Mouse (Mus musculus): ENCODE data around the gene Rfx7. TPM values are rescaled to one million over a fixed set of nuclear protein-coding genes. Genes with fewer than 3 reads are reported as not detected.
"Not testable (repeated sequence)": the region's sequence is repeated elsewhere in the genome, so short reads cannot be mapped to it uniquely, and the experiment has no call there.

Gene Rfx7
- total RNA-seq, 2 experiments from 2014 or later: 15.3 to 16.5 TPM

DNA sequence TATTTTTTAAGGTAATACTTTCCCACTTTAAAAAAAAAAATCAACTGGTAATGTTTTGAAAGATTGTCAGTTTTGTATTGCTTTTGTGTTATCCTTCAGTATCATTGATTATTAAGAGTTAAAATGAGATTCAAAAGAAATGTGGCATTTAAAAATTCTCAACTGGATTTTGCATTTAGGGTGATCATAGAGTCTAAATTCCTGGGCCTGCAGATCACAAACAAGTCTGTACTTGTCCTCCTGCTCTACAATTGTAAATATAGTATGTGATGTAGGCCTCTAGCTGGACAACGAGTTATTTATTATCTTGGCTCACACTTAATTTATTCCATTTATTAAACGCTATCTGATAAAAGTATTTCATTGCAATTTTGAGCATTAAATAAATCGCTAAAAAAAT lies 3.4 kb downstream of the Rfx7 start:
- intact Hi-C loops (cut with DNase I): no loop called here
- DNase-seq: no peak

- DNase-seq: no peak
- intact Hi-C loops (cut with DNase I): no loop called here
Observed at GRCm38 (mm10) chr9:72537086-72537485, 5.0 kb downstream of the Rfx7 start.

DNA sequence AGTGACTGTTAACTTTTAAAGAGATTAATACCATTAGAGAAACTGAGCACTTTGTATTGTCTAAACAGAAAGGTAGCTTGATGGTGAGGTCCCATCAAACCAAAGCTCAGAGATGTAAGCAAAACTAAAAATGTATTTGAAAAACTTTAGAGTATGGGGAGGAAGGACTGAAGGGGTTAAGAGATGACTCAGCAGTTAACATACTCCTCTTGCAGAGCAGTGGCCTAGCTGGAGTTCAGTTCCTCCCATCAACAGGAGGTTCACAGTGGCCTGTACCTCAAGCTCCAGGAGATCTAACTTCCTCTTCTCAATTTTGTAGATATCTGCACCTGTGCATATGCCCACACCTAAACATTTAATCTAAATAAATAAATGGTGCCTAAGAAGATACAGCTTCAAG lies 11.6 kb downstream of the Rfx7 start:
- intact Hi-C loops (cut with DNase I): no loop called here
- no peak for DNase-seq

DNA sequence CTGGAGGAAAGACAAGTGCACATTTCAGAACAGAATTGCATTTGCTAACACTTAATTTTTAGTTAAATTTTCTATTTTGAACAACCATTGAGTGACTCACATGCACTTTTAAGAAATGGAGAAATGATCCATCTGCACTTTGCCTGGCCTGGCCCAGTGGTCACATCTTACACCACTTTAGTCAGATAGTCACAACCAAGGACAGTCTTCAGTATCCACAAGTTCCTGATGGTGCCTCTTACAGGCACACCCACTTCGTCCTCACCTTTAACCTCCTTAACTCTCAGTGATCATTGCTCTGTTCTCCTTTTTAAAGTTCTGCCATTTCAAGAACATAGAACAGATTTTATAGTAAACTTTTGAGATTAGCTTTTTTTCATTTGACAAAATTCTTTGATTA lies 26.7 kb downstream of the Rfx7 start:
- DNase-seq: no peak
- intact Hi-C loops (cut with DNase I): no loop called here

- intact Hi-C loops (cut with DNase I): no loop called here
- DNase-seq: no peak
Observed at GRCm38 (mm10) chr9:72560316-72560715, 28.3 kb downstream of the Rfx7 start.

DNA sequence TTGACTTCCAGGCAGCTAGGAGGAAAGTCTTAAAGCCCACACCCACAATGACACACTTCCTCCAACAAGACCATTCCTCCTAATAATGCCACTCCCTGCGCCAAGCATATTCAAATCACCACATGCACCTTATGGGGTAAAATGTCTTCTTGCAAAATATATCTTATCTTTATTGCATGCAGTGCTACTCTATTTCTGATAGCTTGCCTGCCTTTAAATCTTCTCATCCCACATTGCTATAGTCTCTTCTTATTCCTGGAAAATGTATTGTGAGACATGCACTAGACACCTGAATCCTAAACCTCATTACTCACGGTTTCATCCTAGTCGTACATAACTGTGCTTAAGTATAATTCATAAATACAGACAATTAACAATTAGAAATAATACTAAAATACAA lies 31.2 kb downstream of the Rfx7 start:
- intact Hi-C loops (cut with DNase I): no loop called here
- DNase-seq: no peak

DNA sequence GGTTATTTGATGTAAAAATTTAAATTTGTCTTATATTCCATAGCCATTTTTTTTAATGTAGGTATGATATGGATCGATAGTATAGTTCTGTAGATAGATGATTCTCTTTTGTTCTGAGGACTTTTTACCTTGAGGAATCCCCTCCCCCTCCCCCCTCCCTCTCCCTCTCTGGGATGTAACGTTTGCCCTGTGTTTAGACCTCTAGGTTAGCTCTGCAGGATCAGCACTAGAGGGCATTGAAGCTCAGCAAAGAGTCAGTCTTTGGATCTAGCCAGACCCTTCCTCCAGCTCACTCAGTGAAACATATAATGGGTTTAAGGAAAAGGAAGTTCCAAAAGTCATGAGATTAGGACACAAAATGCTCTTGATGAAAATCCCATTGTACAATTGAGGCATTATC lies 35.1 kb downstream of the Rfx7 start:
- intact Hi-C loops (cut with DNase I): no loop called here
- no peak for DNase-seq

DNA sequence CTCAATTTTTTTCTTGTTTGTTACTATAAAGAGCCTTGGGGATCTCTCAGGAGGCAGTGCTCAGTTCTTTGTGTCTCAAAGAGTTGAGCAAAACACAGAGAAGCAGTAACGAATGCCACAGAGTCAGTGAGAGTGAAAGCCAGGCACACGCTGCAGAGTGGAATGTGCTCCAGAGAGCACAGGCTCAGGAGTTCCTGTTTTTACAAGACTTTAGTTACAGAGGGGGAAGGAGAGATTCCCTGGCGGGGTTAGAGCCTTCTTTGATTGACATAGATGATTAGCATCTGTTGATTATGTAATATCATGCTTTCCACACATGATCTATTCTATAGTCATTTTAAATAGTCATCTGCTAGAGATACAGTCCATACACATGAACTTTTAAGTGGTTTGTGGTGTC lies 48.2 kb downstream of the Rfx7 start:
- no peak for DNase-seq
- intact Hi-C loops (cut with DNase I): no loop called here

- intact Hi-C loops (cut with DNase I): no loop called here
Observed at GRCm38 (mm10) chr9:72590861-72591260, 58.8 kb downstream of the Rfx7 start.

GRCm38 (mm10) chr9:72592016-72592415 lies 60.0 kb downstream of the Rfx7 start:
- DNase-seq: no peak
- intact Hi-C loops (cut with DNase I): no loop called here

More at GRCm38 (mm10) chr9:72590861-72591260, 58.8 kb downstream of the Rfx7 start:
- DNase-seq: no peak

DNA sequence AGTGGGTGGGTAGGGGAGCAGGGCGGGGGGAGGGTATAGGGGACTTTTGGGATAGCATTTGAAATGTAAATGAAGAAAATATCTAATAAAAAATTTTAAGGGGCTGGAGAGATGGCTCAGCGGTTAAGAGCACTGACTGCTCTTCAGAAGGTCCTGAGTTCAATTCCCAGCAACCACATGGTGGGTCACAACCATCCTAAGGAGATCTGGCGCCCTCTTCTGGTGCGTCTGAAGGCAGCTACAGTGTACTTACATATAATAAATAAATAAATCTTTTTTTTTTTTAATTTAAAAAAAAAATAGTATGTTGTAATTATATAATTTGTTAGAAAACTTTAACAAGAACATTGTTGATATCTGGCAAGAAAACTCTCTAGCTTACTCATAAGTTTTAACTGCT lies 62.6 kb downstream of the Rfx7 start:
- intact Hi-C loops (cut with DNase I): loop anchor here (2.0 kb wide), 1 partner anchor 136 kb away; no protein-coding TSS in a partner anchor
- DNase-seq: not testable (repeated sequence)

- intact Hi-C loops (cut with DNase I): no loop called here
Observed at GRCm38 (mm10) chr9:72600142-72600541, 68.1 kb downstream of the Rfx7 start.

DNA sequence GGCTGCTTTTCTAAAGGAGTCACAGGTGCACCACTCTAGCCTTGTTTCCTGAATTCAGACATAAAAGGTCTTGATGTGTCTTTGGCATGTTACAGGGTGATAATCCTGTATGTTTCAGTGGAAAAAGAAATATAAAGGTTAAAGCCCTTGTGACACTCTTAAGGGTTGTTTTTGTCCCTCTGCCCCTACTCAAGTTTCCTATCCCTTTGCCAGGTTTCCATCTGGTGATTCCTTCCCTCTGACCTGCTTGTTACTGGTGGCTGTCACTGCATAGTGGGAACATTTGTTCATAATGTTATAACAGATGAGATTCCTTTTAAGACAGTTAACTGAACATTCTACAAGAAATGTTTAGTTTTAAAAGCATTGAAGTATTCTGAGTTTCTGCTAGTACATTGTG lies 77.7 kb downstream of the Rfx7 start:
- DNase-seq: no peak
- intact Hi-C loops (cut with DNase I): no loop called here

More at GRCm38 (mm10) chr9:72600142-72600541, 68.1 kb downstream of the Rfx7 start:
- DNase-seq: no peak

- peak; percentile 52 to 54 for DNase-seq
- intact Hi-C loops (cut with DNase I): no loop called here
Observed at GRCm38 (mm10) chr9:72613884-72614283, 81.8 kb downstream of the Rfx7 start.

DNA sequence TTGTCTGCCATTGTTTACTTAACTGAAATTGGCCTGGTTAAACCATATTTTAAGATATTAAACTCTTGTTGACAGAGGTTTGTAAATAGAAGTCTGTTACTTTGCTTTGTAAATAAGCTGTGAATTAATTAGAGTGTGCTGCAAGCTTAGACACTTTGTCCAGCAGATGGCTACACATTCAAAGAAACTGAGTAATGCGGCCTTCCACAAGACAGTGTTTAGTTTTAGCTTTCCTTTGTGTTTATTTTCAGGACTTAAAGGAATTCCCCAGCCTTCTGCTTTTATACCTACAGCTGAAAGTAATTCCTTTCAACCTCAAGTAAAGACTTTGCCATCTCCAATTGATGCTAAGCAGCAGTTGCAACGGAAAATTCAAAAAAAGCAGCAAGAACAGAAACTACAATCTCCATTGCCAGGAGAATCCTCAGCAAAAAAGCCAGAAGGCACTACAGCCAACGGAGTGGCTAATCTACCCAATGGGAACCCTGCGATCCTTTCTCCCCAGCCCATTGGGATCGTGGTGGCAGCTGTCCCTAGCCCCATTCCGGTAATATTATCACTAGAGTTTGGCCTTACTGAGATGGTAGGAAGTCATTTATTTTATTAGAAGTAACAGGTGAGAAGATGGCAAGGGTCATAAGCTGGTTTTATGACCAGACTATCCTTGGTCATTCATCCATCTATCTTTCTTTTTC lies 82.9 kb downstream of the Rfx7 start:
- DNase-seq: peak; percentile 17 to 32
- intact Hi-C loops (cut with DNase I): no loop called here

DNA sequence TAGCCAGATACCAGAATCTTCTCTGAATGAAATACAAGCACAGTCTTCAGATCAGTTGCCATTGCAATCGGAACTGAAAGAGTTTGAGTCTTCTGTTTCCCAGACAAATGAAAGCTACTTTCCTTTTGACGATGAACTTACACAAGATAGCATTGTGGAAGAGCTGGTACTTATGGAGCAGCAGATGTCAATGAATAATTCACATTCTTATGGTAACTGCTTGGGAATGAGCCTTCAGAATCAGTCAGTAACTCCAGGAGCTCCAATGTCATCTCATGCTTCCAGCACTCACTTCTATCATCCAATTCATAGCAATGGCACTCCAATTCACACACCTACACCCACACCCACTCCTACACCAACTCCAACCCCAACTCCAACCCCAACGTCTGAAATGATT lies 86.0 kb downstream of the Rfx7 start:
- no peak for DNase-seq
- intact Hi-C loops (cut with DNase I): no loop called here

DNA sequence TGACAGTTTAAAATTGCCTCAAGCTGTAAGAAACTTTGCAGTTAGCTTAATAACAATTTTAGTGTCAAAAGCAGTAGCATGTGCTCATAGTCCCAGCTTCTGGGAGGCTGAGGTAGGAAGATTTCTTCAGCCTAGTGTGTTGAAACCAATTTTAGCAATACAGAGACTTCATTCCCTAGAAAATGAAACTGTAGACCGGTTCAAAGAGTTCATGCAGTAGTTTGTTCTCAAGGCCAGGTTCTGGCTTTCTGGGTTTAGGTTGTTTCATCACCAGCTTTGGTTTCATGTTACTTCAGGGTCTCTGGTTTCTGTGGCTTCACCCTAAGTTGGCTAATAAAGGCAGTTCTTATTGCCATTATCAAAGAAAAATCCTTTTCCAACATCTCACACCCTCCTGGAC lies 91.6 kb downstream of the Rfx7 start:
- no peak for DNase-seq
- intact Hi-C loops (cut with DNase I): no loop called here

DNA sequence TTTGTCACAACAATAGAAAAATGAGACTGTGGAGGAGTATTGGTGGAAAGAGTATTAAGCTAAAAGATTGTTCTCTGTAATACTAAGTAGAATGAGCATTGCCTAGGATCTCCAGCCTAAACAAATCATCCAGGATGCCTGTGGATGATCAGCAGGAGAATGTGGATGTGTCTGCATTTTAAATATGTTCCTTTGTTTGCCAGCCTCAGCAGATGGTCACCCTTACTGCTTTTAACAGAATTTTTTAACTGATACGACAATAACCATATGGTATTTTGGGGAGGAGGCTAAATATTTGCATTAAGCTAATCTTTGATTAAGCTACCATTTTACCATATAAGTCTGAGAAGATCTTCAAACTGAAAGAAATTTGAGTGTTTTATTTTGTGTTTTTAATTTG lies 95.6 kb downstream of the Rfx7 start:
- intact Hi-C loops (cut with DNase I): no loop called here
- no peak for DNase-seq

- intact Hi-C loops (cut with DNase I): no loop called here
- DNase-seq: peak; percentile 84 to 86
Observed at GRCm38 (mm10) chr9:72628591-72628990, 96.6 kb downstream of the Rfx7 start.

GRCm38 (mm10) chr9:72632198-72632597 lies 100.2 kb downstream of the Rfx7 start:
- intact Hi-C loops (cut with DNase I): no loop called here
- DNase-seq: no peak

GRCm38 (mm10) chr9:72635134-72635533 lies 103.1 kb downstream of the Rfx7 start:
- intact Hi-C loops (cut with DNase I): loop anchor here (1.0 kb wide), 1 partner anchor 37 kb away; no protein-coding TSS in a partner anchor
- peak in 1 of 2 experiments; percentile 43 for DNase-seq

DNA sequence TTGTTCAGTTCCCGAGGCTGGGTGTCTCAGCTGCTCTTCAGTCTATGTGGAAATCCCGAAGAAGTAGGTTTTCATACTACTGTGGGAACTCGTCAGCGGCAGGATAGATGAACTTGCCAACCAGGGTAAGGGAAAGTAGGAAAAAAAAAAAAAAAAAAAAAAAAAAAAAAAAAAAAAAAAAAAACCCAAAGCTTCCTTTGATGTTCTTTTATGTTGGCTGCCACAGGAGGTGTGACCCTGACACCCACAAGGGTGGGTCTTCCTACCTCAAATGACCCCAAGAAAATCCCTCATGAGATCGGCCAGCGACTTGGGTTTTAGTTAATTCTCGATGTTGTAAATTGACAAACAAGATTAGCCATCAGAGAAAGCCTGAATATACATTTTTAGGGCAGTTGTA lies 104.5 kb downstream of the Rfx7 start:
- intact Hi-C loops (cut with DNase I): no loop called here
- no peak for DNase-seq

GRCm38 (mm10) chr9:72637243-72637642 lies 105.2 kb downstream of the Rfx7 start:
- no peak for DNase-seq
- intact Hi-C loops (cut with DNase I): no loop called here
